Mouse (Mus musculus): ENCODE data around the gene Cpxm1. TPM values are rescaled to one million over a fixed set of nuclear protein-coding genes. Genes with fewer than 3 reads are reported as not detected.

Cpxm1 gene
- polyA plus RNA-seq, 1 experiment from 2014 or later = 16.4 TPM

GRCm38 (mm10) chr2:130358852-130359251, 38.5 kb downstream of the Cpxm1 start:
- Histone ChIP-seq H3K4me3 (replicated peaks) (no peak overlapping the region), H3K4me2 (replicated peaks) (no peak overlapping the region), H3K27ac (no peak overlapping the region), H3K4me1 (replicated peaks) (peaks cover 4% of the 10 kb centered on the region; the same call in 1 of the 2 replicates), H3K36me3 (no peaks in the 10 kb centered on the region), H3K9ac (replicated peaks) (no peak overlapping the region), H3K9me3 (no peaks in the 10 kb centered on the region; the same call in 1 of the 2 replicates), H3K27me3 (peaks cover 46% of the 10 kb centered on the region)
- ATAC-seq = peak; percentile 18; the same call in 1 of the 2 replicates
- WGBS = 22% methylated on average over 5 of the region's 5 CpGs

GRCm38 (mm10) chr2:130357551-130357950, 39.8 kb downstream of the Cpxm1 start:
- no peak overlapping the region for H3K27ac ChIP-seq

GRCm38 (mm10) chr2:130353889-130354288, 43.5 kb downstream of the Cpxm1 start:
- no peak for ATAC-seq

More at GRCm38 (mm10) chr2:130357551-130357950, 39.8 kb downstream of the Cpxm1 start:
- Histone ChIP-seq H3K27me3 (peaks cover 33% of the 10 kb centered on the region), H3K4me1 (replicated peaks) (peaks cover 4% of the 10 kb centered on the region), H3K4me2 (replicated peaks) (no peak overlapping the region), H3K4me3 (replicated peaks) (no peak overlapping the region), H3K9ac (replicated peaks) (no peak overlapping the region), H3K9me3 (no peaks in the 10 kb centered on the region; the same call in 1 of the 2 replicates), H3K36me3 (no peaks in the 10 kb centered on the region)
- ATAC-seq = no peak
- 95% methylated on average over 5 of the region's 5 CpGs for WGBS

GRCm38 (mm10) chr2:130353411-130353810, 44.0 kb downstream of the Cpxm1 start:
- Histone ChIP-seq H3K9me3 (no peaks in the 10 kb centered on the region; the same call in 1 of the 2 replicates), H3K4me3 (replicated peaks) (no peak overlapping the region), H3K9ac (replicated peaks) (no peak overlapping the region), H3K4me1 (replicated peaks) (peaks cover 15% of the 10 kb centered on the region), H3K4me2 (replicated peaks) (no peak overlapping the region), H3K27me3 (no peaks in the 10 kb centered on the region), H3K27ac (no peak overlapping the region), H3K36me3 (no peaks in the 10 kb centered on the region)
- WGBS = 92% methylated on average over 8 of the region's 8 CpGs
- no peak for ATAC-seq

More at GRCm38 (mm10) chr2:130353889-130354288, 43.5 kb downstream of the Cpxm1 start:
- Histone ChIP-seq H3K27ac (no peak overlapping the region), H3K4me2 (replicated peaks) (no peak overlapping the region), H3K4me1 (replicated peaks) (peaks cover 15% of the 10 kb centered on the region), H3K27me3 (no peaks in the 10 kb centered on the region; the same call in 1 of the 2 replicates), H3K9me3 (no peaks in the 10 kb centered on the region; the same call in 1 of the 2 replicates), H3K9ac (replicated peaks) (no peak overlapping the region), H3K36me3 (no peaks in the 10 kb centered on the region), H3K4me3 (replicated peaks) (no peak overlapping the region)
- 79% methylated on average over 3 of the region's 3 CpGs for WGBS

- Histone ChIP-seq H3K4me3 (replicated peaks) (no peak overlapping the region), H3K9ac (replicated peaks) (no peak overlapping the region), H3K9me3 (no peaks in the 10 kb centered on the region), H3K4me2 (replicated peaks) (no peak overlapping the region), H3K36me3 (no peaks in the 10 kb centered on the region), H3K27ac (0 out of 2 replicates have a peak overlapping the region, but pooled peaks have one; percentile 40), H3K27me3 (no peaks in the 10 kb centered on the region), H3K4me1 (replicated peaks) (peaks cover 15% of the 10 kb centered on the region)
- 27% methylated on average over 5 of the region's 5 CpGs for WGBS
- ATAC-seq = peak; percentile 94
These were observed 45.5 kb downstream of the Cpxm1 start for GRCm38 (mm10) chr2:130351758-130352339.

- no peak for ATAC-seq
- H3K4me2 ChIP-seq (replicated peaks) = no peak overlapping the region
- H3K27ac ChIP-seq = no peak overlapping the region
- no peak overlapping the region for H3K9ac ChIP-seq (replicated peaks)
- H3K4me1 ChIP-seq (replicated peaks) = peaks cover 15% of the 10 kb centered on the region
- H3K27me3 ChIP-seq = no peaks in the 10 kb centered on the region
- 92% methylated on average over 3 of the region's 3 CpGs for WGBS
- no peaks in the 10 kb centered on the region for H3K9me3 ChIP-seq
- no peak overlapping the region for H3K4me3 ChIP-seq (replicated peaks)
- H3K36me3 ChIP-seq = no peaks in the 10 kb centered on the region
These were observed 47.0 kb downstream of the Cpxm1 start for GRCm38 (mm10) chr2:130350376-130350775.

- 91% methylated on average over 7 of the region's 7 CpGs for WGBS
- H3K36me3 ChIP-seq = no peaks in the 10 kb centered on the region
These were observed 56.2 kb downstream of the Cpxm1 start for GRCm38 (mm10) chr2:130341220-130341580.

More at GRCm38 (mm10) chr2:130341220-130341580, 56.2 kb downstream of the Cpxm1 start:
- Histone ChIP-seq H3K4me1 (replicated peaks) (no peaks in the 10 kb centered on the region), H3K27ac (no peak overlapping the region), H3K9ac (replicated peaks) (no peak overlapping the region), H3K4me2 (replicated peaks) (no peak overlapping the region), H3K9me3 (no peaks in the 10 kb centered on the region), H3K27me3 (no peaks in the 10 kb centered on the region), H3K4me3 (replicated peaks) (no peak overlapping the region)
- ATAC-seq = no peak

Other genes with a start within 250 kb of the Cpxm1 start
- 424 and 459 TPM in 2 replicates for gene Snrpb, start 218.2 kb downstream of the Cpxm1 start, polyA plus RNA-seq (2015; fragmentation: Nextera tagmentation; extraction: Ambion mirVana)
- not detected in 2 replicates for gene Tmc2, start 202.4 kb downstream of the Cpxm1 start, polyA plus RNA-seq (2015; fragmentation: Nextera tagmentation; extraction: Ambion mirVana)
- gene Nop56, start 123.1 kb downstream of the Cpxm1 start, polyA plus RNA-seq (2015; fragmentation: Nextera tagmentation; extraction: Ambion mirVana) = 246 and 261 TPM in 2 replicates
- gene Idh3b, start 113.0 kb downstream of the Cpxm1 start, polyA plus RNA-seq (2015; fragmentation: Nextera tagmentation; extraction: Ambion mirVana) = 154 and 165 TPM in 2 replicates
- 2.1 and 2.7 TPM in 2 replicates for gene Ebf4, start 102.4 kb downstream of the Cpxm1 start, polyA plus RNA-seq (2015; fragmentation: Nextera tagmentation; extraction: Ambion mirVana)
- 0.17 TPM in 2 replicates for gene Gm28372, start 7.7 kb upstream of the Cpxm1 start, polyA plus RNA-seq (2015; fragmentation: Nextera tagmentation; extraction: Ambion mirVana)
- 0.46 and 0.58 TPM in 2 replicates for gene 1700020A23Rik, start 7.7 kb upstream of the Cpxm1 start, polyA plus RNA-seq (2015; fragmentation: Nextera tagmentation; extraction: Ambion mirVana)
- not detected in 2 replicates for gene Tmem239, start 8.9 kb upstream of the Cpxm1 start, polyA plus RNA-seq (2015; fragmentation: Nextera tagmentation; extraction: Ambion mirVana)
- gene Vps16, start 26.8 kb upstream of the Cpxm1 start, polyA plus RNA-seq (2015; fragmentation: Nextera tagmentation; extraction: Ambion mirVana) = 112 and 124 TPM in 2 replicates
- 10.8 and 11.9 TPM in 2 replicates for gene Pced1a, start 27.1 kb upstream of the Cpxm1 start, polyA plus RNA-seq (2015; fragmentation: Nextera tagmentation; extraction: Ambion mirVana)
- 112 and 126 TPM in 2 replicates for gene Ptpra, start 52.7 kb upstream of the Cpxm1 start, polyA plus RNA-seq (2015; fragmentation: Nextera tagmentation; extraction: Ambion mirVana)
- gene Mrps26, start 166.2 kb upstream of the Cpxm1 start, polyA plus RNA-seq (2015; fragmentation: Nextera tagmentation; extraction: Ambion mirVana) = 81.9 and 94.9 TPM in 2 replicates
- gene Oxt, start 178.6 kb upstream of the Cpxm1 start, polyA plus RNA-seq (2015; fragmentation: Nextera tagmentation; extraction: Ambion mirVana) = not detected in 2 replicates
- gene Avp, start 185.0 kb upstream of the Cpxm1 start, polyA plus RNA-seq (2015; fragmentation: Nextera tagmentation; extraction: Ambion mirVana) = 0.88 TPM in 1 of 2 replicates, not detected in the other
- gene Fastkd5, start 232.5 kb upstream of the Cpxm1 start, polyA plus RNA-seq (2015; fragmentation: Nextera tagmentation; extraction: Ambion mirVana) = 13.8 and 13.9 TPM in 2 replicates
- gene Ubox5, start 232.5 kb upstream of the Cpxm1 start, polyA plus RNA-seq (2015; fragmentation: Nextera tagmentation; extraction: Ambion mirVana) = 12.8 and 13.4 TPM in 2 replicates
- gene Lzts3, start 245.2 kb upstream of the Cpxm1 start, polyA plus RNA-seq (2015; fragmentation: Nextera tagmentation; extraction: Ambion mirVana) = 8.0 and 9.2 TPM in 2 replicates